Comparison of ENCODE assay signal across 15 mouse cellular contexts in genomic region chr19:24323841-24324613, GRCm38 (mm10). TPM values are rescaled to one million over a fixed set of nuclear protein-coding genes. Genes with fewer than 3 reads are reported as not detected.
A peak's percentile ranks its signal among the peaks of the same experiment; 100 is the strongest.
DNase-seq lines count a peak whose midpoint lies in the region; ATAC-seq and TF ChIP-seq lines count a peak whose summit lies in the region.
"Had no signal": no experiment of that assay in that cellular context is flagged by ENCODE, and none has a peak within 500 bp of the region (broad histone marks: within the 10 kb centered on the region; RNA-seq: fewer than 3 reads in every experiment).

No protein-coding gene starts in this region.

- no peak for TF ChIP-seq CTCF in testis, adult 2 months (IDR thresholded peaks at IDR 0.05; ENCODE audit: control insufficient read depth, insufficient read depth, insufficient replicate concordance, low read depth, low read length)

- H3K27me3 ChIP-seq in hindbrain, embryonic 10.5 days (ENCODE audit: insufficient read depth, poor library complexity, severe bottlenecking) = no peaks in the 10 kb centered on the region
- H3K27me3 ChIP-seq in hindbrain, embryonic 13.5 days = 0 out of 2 replicates have a peak, but pooled peaks cover 10% of the 10 kb centered on the region
- H3K27me3 ChIP-seq in testis, adult 2 months (ENCODE audit: control insufficient read depth, insufficient read depth, low read length) = no peaks in the 10 kb centered on the region
- H3K27me3 ChIP-seq in embryonic facial prominence, embryonic 12.5 days = no peaks in the 10 kb centered on the region
- H3K27me3 ChIP-seq: CH12.LX; heart, embryonic 15.5 days; limb, embryonic 13.5 days; Patski had no signal

- no peak for ATAC-seq in hindbrain, embryonic 13.5 days (ENCODE audit: low FRiP score)
- 0 out of 2 replicates have a peak, but pooled peaks have one; percentile 47 for ATAC-seq in embryonic facial prominence, embryonic 12.5 days (ENCODE audit: insufficient number of reproducible peaks, insufficient read depth, low FRiP score, low TSS enrichment)
- ATAC-seq in megakaryocyte, adult 5-6 weeks (ENCODE audit: poor library complexity, severe bottlenecking) = no peak
- ATAC-seq: midbrain, embryonic 13.5 days; Patski had no signal

- H3K4me1 ChIP-seq in hindbrain, embryonic 10.5 days (replicated peaks) = peaks cover 23% of the 10 kb centered on the region
- peaks cover 13% of the 10 kb centered on the region for H3K4me1 ChIP-seq in hindbrain, embryonic 13.5 days (replicated peaks)
- H3K4me1 ChIP-seq in testis, adult 2 months (ENCODE audit: control insufficient read depth, insufficient read depth, low read length) = no peaks in the 10 kb centered on the region
- H3K4me1 ChIP-seq in embryonic facial prominence, embryonic 12.5 days = peaks cover 11% of the 10 kb centered on the region; the same call in 1 of the 2 replicates

- WGBS in hindbrain, embryonic 10.5 days = 42% methylated on average over 10 of the region's 10 CpGs
- 40% methylated on average over 10 of the region's 10 CpGs for WGBS in hindbrain, embryonic 13.5 days
- 11% methylated on average over 10 of the region's 10 CpGs for WGBS in embryonic facial prominence, embryonic 12.5 days

- no peak overlapping the region for H3K4me3 ChIP-seq in hindbrain, embryonic 10.5 days
- H3K4me3 ChIP-seq in hindbrain, embryonic 13.5 days = no peak overlapping the region
- no peak overlapping the region for H3K4me3 ChIP-seq in testis, adult 2 months (ENCODE audit: control insufficient read depth, low read depth, low read length)
- H3K4me3 ChIP-seq in embryonic facial prominence, embryonic 12.5 days = no peak overlapping the region
- H3K4me3 ChIP-seq: heart, embryonic 15.5 days; limb, embryonic 13.5 days; midbrain, embryonic 13.5 days had no signal

- H3K27ac ChIP-seq in hindbrain, embryonic 10.5 days = peak overlapping the region; percentile 80
- H3K27ac ChIP-seq in hindbrain, embryonic 13.5 days = no peak overlapping the region
- H3K27ac ChIP-seq in testis, adult 2 months (ENCODE audit: control insufficient read depth, insufficient read depth, low read depth, low read length) = peak overlapping the region; percentile 48
- no peak overlapping the region; the same call in 1 of the 2 replicates for H3K27ac ChIP-seq in embryonic facial prominence, embryonic 12.5 days
- H3K27ac ChIP-seq: heart, embryonic 15.5 days; limb, embryonic 13.5 days; midbrain, embryonic 13.5 days had no signal

- DNase-seq in hindbrain, embryonic 10.5 days (ENCODE audit: low spot score) = peak; percentile 25
- DNase-seq in testis, postnatal 14 days (ENCODE audit: low spot score) = no peak
- no peak for DNase-seq in right cerebral cortex, postnatal 25 days
- DNase-seq: cerebellum, adult 11 months; kidney, postnatal 25 days; lung, adult 18-20 months had no signal

- no peaks in the 10 kb centered on the region for H3K36me3 ChIP-seq in hindbrain, embryonic 10.5 days
- H3K36me3 ChIP-seq in hindbrain, embryonic 13.5 days = no peaks in the 10 kb centered on the region
- no peaks in the 10 kb centered on the region for H3K36me3 ChIP-seq in testis, adult 2 months (ENCODE audit: control insufficient read depth, insufficient read depth, low read length)
- no peaks in the 10 kb centered on the region for H3K36me3 ChIP-seq in embryonic facial prominence, embryonic 12.5 days
- H3K36me3 ChIP-seq: heart, embryonic 15.5 days; limb, embryonic 13.5 days; midbrain, embryonic 13.5 days had no signal

- no peak for TF ChIP-seq POLR2A in testis, adult 2 months (IDR thresholded peaks at IDR 0.05; ENCODE audit: control insufficient read depth, low read depth, low read length)

- H3K9me3 ChIP-seq in hindbrain, embryonic 10.5 days = no peaks in the 10 kb centered on the region
- H3K9me3 ChIP-seq in hindbrain, embryonic 13.5 days = no peaks in the 10 kb centered on the region
- H3K9me3 ChIP-seq in embryonic facial prominence, embryonic 12.5 days = no peaks in the 10 kb centered on the region
- H3K9me3 ChIP-seq: heart, embryonic 15.5 days; limb, embryonic 13.5 days; midbrain, embryonic 13.5 days had no signal

- no peak overlapping the region for H3K4me2 ChIP-seq in hindbrain, embryonic 13.5 days
- H3K4me2 ChIP-seq in embryonic facial prominence, embryonic 12.5 days (replicated peaks) = no peak overlapping the region
- H3K4me2 ChIP-seq: heart, embryonic 15.5 days; limb, embryonic 13.5 days; midbrain, embryonic 13.5 days had no signal

- no peak overlapping the region for H3K9ac ChIP-seq in hindbrain, embryonic 13.5 days
- no peak overlapping the region; the same call in 1 of the 2 replicates for H3K9ac ChIP-seq in embryonic facial prominence, embryonic 12.5 days
- H3K9ac ChIP-seq: heart, embryonic 15.5 days; limb, embryonic 13.5 days; midbrain, embryonic 13.5 days had no signal

RNA-seq across cellular contexts. Expression of gene Fxn, which starts 43.6 kb away (rescaled TPM):
- 56.7 and 58.1 TPM in 2 replicates for polyA plus RNA-seq in hindbrain, embryonic 10.5 days (2016; fragmentation: Nextera tagmentation; extraction: Ambion mirVana)
- 39.2 and 41.9 TPM in 2 replicates for polyA plus RNA-seq in hindbrain, embryonic 13.5 days (2015; fragmentation: Nextera tagmentation; extraction: Ambion mirVana)
- 5.1 and 5.6 TPM in 2 replicates for polyA plus RNA-seq in testis, adult 2 months (2012; rRNA removed)
- 57.5 TPM in 2 replicates for polyA plus RNA-seq in embryonic facial prominence, embryonic 12.5 days (2016; fragmentation: Nextera tagmentation; extraction: Ambion mirVana)
- 9.6 and 10.4 TPM in 2 replicates for total RNA-seq in megakaryocyte, adult 5-6 weeks (2015)
- total RNA-seq in megakaryocyte, adult 5-6 weeks (2017) = 4.2 and 4.7 TPM in 2 replicates

Comparison
In these comparisons a context has a peak if more than half of its experiments do, and no peak if none do; other contexts are left out.
1. H3K27ac ChIP-seq: peak in hindbrain, embryonic 10.5 days (single experiment) and testis, adult 2 months (single experiment); none in hindbrain, embryonic 13.5 days (single experiment) and embryonic facial prominence, embryonic 12.5 days (single experiment).